Mouse (Mus musculus) lung, postnatal 0 days (tissue): ENCODE data around the gene Zfp207.

Source experiments
- CTCF ChIP-seq: IDR thresholded peaks from 2 replicates; pipeline ENCODE4 v1.5.1; 2016; ENCODE audit warnings: antibody characterized with exemption, mild to moderate bottlenecking
- EP300 ChIP-seq: IDR thresholded peaks from 2 replicates; pipeline ENCODE4 v1.6.1; 2016; ENCODE audit warnings: antibody characterized with exemption, mild to moderate bottlenecking, control low read depth

DNA sequence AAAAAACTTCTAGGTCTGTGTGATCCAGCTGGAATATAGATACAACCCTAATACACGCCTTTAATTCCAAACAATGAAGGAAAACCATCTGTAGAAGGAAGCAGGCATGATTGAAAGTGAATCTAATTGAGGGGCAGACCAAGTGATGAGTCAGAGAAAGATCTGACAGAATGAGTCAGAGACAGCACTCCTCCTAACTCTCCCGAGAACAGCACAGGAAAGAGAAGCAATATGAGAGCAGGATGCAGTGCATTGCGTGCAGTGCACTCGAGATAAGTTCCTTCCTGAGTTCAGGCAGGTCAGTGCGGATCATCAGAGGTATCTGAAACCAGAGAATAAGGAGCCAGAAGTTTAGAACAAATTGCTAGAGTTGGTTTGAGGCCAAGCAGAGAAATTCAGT lies 34.0 kb downstream of the Zfp207 start:
- TF ChIP-seq CTCF (no peak), EP300 (no peak)
